Mouse (Mus musculus): Measurements from ENCODE around the gene Kcnq5. TPM values are rescaled to one million over a fixed set of nuclear protein-coding genes. Genes with fewer than 3 reads are reported as not detected.

Kcnq5 gene
- polyA plus RNA-seq, 1 experiment: 0.87 TPM

DNA sequence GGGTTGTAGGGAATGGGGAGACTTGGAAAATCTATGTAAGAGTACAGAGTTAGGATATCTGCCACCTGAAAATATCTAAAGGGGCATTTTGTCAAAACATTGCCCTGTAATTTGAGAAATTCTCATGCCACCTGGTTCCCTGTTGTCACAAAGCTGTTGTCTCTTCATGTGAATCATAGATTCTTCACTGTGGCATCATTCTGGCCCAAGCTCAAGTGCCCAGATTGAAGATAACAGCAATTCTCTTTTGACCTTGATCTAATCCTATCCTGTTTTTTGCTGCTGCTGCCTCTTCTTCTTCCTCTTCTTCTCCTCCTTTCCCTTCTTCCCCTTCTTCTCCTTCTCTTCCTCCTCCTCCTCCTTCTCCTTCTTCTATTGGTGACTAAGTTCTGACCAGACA is 240.5 kb downstream of the Kcnq5 start:
- Histone ChIP-seq H3K9ac (ENCODE audit: low read depth, poor library complexity, severe bottlenecking) (no peak overlapping the region), H3K36me3 (ENCODE audit: control insufficient read depth, insufficient read depth, low read length, poor library complexity, severe bottlenecking) (no peaks in the 10 kb centered on the region), H3K4me3 (ENCODE audit: low read depth, low read length) (no peak overlapping the region), H3K27me3 (ENCODE audit: control insufficient read depth, insufficient read depth, low read length, poor library complexity, severe bottlenecking) (no peaks in the 10 kb centered on the region), H3K9me3 (replicated peaks; ENCODE audit: control insufficient read depth, insufficient read depth, low read length, poor library complexity, severe bottlenecking) (no peaks in the 10 kb centered on the region), H3K4me1 (ENCODE audit: control insufficient read depth, insufficient read depth, low read length) (no peaks in the 10 kb centered on the region), H3K27ac (ENCODE audit: insufficient read depth, low read length) (no peak overlapping the region)
- TF ChIP-seq CTCF (IDR thresholded peaks at IDR 0.05; ENCODE audit: low read depth, low read length) (no peak), POLR2A (IDR thresholded peaks at IDR 0.05; ENCODE audit: insufficient read depth, low read length) (no peak)

DNA sequence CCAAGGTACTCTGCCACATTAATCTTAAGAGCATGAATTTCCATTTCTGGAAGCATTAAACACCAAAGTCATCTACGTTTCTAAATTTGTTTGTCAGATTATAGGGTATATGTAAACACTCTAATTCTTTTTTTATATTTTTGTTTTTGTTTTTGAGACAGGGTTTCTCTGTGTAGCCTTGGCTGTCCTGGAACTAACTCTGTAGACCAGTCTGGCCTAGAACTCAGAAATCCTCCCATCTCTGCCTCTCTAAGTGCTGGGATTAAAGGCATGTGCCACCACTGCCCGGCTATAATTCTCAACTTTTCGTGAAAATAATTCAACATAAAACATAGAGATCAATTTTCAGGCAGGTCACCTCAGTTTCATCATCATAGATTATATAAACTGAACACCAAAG is 246.9 kb downstream of the Kcnq5 start:
- TF ChIP-seq EP300 (IDR thresholded peaks at IDR 0.05; ENCODE audit: insufficient read depth, low read depth, low read length) (no peak), CTCF (IDR thresholded peaks at IDR 0.05; ENCODE audit: low read depth, low read length) (no peak), POLR2A (IDR thresholded peaks at IDR 0.05; ENCODE audit: insufficient read depth, low read length) (no peak)
- H3K27me3 ChIP-seq (ENCODE audit: control insufficient read depth, insufficient read depth, low read length, poor library complexity, severe bottlenecking): no peaks in the 10 kb centered on the region

DNA sequence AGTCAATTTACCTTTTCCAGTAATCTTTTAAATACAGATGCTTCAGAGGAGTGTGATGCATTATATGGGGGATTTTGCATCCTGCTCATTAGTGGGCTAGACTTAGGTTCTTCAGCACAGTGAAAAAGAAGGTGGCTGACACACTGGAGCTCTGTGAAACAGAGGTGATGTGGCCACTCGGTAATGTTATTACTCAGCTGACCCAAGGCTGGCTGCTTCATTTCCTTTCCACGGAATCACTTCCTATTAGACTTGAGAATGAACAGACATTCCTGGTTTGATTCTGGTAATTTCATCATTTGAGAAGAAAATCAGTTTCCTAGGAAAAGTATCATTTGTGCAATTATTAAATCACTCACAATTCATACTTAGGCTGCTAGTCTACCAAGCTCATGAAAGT is 249.0 kb downstream of the Kcnq5 start:
- no peaks in the 10 kb centered on the region for H3K36me3 ChIP-seq (ENCODE audit: control insufficient read depth, insufficient read depth, low read length, poor library complexity, severe bottlenecking)
- TF ChIP-seq POLR2A (IDR thresholded peaks at IDR 0.05; ENCODE audit: insufficient read depth, low read length) (no peak), EP300 (IDR thresholded peaks at IDR 0.05; ENCODE audit: insufficient read depth, low read depth, low read length) (no peak), CTCF (IDR thresholded peaks at IDR 0.05; ENCODE audit: low read depth, low read length) (no peak)
- H3K27me3 ChIP-seq (ENCODE audit: control insufficient read depth, insufficient read depth, low read length, poor library complexity, severe bottlenecking): no peaks in the 10 kb centered on the region
- H3K27ac ChIP-seq (ENCODE audit: insufficient read depth, low read length): no peak overlapping the region
- no peak overlapping the region for H3K4me3 ChIP-seq (ENCODE audit: low read depth, low read length)
- no peak overlapping the region for H3K9ac ChIP-seq (ENCODE audit: low read depth, poor library complexity, severe bottlenecking)
- no peaks in the 10 kb centered on the region for H3K9me3 ChIP-seq (replicated peaks; ENCODE audit: control insufficient read depth, insufficient read depth, low read length, poor library complexity, severe bottlenecking)
- no peaks in the 10 kb centered on the region for H3K4me1 ChIP-seq (ENCODE audit: control insufficient read depth, insufficient read depth, low read length)

More for the DNA sequence above, 246.9 kb downstream of the Kcnq5 start:
- H3K4me1 ChIP-seq (ENCODE audit: control insufficient read depth, insufficient read depth, low read length): no peaks in the 10 kb centered on the region
- H3K36me3 ChIP-seq (ENCODE audit: control insufficient read depth, insufficient read depth, low read length, poor library complexity, severe bottlenecking): no peaks in the 10 kb centered on the region
- no peaks in the 10 kb centered on the region for H3K9me3 ChIP-seq (replicated peaks; ENCODE audit: control insufficient read depth, insufficient read depth, low read length, poor library complexity, severe bottlenecking)
- no peak overlapping the region for H3K9ac ChIP-seq (ENCODE audit: low read depth, poor library complexity, severe bottlenecking)
- no peak overlapping the region for H3K4me3 ChIP-seq (ENCODE audit: low read depth, low read length)
- H3K27ac ChIP-seq (ENCODE audit: insufficient read depth, low read length): no peak overlapping the region

DNA sequence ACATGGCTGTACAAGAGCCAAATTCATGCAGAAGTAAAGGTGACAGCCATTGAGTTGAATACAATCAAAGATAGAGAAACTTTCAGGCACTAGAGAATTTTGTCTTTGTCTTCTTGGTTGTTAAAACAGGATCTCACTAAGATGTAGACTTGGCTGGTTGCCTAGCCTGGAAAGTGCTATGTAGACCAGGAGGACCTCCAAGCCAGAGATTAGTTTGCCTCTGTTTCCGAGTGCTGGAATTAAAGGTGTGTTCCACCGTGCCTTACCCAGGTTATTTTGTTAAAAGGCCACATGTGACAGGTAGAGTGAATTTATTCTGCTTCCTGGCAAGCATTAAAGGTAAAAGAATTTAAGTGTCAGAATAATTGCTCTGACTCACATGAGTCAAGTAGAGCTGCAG is 271.3 kb downstream of the Kcnq5 start:
- Histone ChIP-seq H3K27me3 (ENCODE audit: control insufficient read depth, insufficient read depth, low read length, poor library complexity, severe bottlenecking) (no peaks in the 10 kb centered on the region), H3K27ac (ENCODE audit: insufficient read depth, low read length) (no peak overlapping the region), H3K4me1 (ENCODE audit: control insufficient read depth, insufficient read depth, low read length) (no peaks in the 10 kb centered on the region), H3K9ac (ENCODE audit: low read depth, poor library complexity, severe bottlenecking) (no peak overlapping the region), H3K4me3 (ENCODE audit: low read depth, low read length) (no peak overlapping the region), H3K36me3 (ENCODE audit: control insufficient read depth, insufficient read depth, low read length, poor library complexity, severe bottlenecking) (no peaks in the 10 kb centered on the region), H3K9me3 (replicated peaks; ENCODE audit: control insufficient read depth, insufficient read depth, low read length, poor library complexity, severe bottlenecking) (no peaks in the 10 kb centered on the region)
- TF ChIP-seq POLR2A (IDR thresholded peaks at IDR 0.05; ENCODE audit: insufficient read depth, low read length) (no peak), EP300 (IDR thresholded peaks at IDR 0.05; ENCODE audit: insufficient read depth, low read depth, low read length) (no peak), CTCF (IDR thresholded peaks at IDR 0.05; ENCODE audit: low read depth, low read length) (no peak)

DNA sequence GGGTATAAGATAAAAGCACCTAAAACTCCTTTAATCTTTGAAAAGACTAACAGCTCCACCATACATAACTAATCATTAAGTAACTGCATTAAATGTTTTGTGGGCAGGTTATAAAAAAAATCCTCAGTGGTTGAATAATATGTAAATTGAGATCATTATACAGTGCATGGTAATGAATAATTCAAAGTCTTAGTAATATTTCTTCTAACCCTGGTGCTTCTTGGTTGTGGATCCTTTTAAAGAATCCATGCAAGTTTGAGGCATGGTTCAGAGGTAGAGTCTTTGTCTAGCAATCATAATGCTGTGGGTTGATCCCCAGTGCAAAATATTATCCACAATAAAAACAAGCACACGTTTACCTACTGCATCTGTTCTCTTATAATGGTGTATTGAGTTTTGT is 272.8 kb downstream of the Kcnq5 start:
- H3K36me3 ChIP-seq (ENCODE audit: control insufficient read depth, insufficient read depth, low read length, poor library complexity, severe bottlenecking): no peaks in the 10 kb centered on the region
- no peak overlapping the region for H3K27ac ChIP-seq (ENCODE audit: insufficient read depth, low read length)
- no peak overlapping the region for H3K9ac ChIP-seq (ENCODE audit: low read depth, poor library complexity, severe bottlenecking)
- H3K9me3 ChIP-seq (replicated peaks; ENCODE audit: control insufficient read depth, insufficient read depth, low read length, poor library complexity, severe bottlenecking): no peaks in the 10 kb centered on the region
- no peaks in the 10 kb centered on the region for H3K4me1 ChIP-seq (ENCODE audit: control insufficient read depth, insufficient read depth, low read length)
- H3K4me3 ChIP-seq (ENCODE audit: low read depth, low read length): no peak overlapping the region
- TF ChIP-seq EP300 (IDR thresholded peaks at IDR 0.05; ENCODE audit: insufficient read depth, low read depth, low read length) (no peak), CTCF (IDR thresholded peaks at IDR 0.05; ENCODE audit: low read depth, low read length) (no peak), POLR2A (IDR thresholded peaks at IDR 0.05; ENCODE audit: insufficient read depth, low read length) (no peak)
- no peaks in the 10 kb centered on the region for H3K27me3 ChIP-seq (ENCODE audit: control insufficient read depth, insufficient read depth, low read length, poor library complexity, severe bottlenecking)

DNA sequence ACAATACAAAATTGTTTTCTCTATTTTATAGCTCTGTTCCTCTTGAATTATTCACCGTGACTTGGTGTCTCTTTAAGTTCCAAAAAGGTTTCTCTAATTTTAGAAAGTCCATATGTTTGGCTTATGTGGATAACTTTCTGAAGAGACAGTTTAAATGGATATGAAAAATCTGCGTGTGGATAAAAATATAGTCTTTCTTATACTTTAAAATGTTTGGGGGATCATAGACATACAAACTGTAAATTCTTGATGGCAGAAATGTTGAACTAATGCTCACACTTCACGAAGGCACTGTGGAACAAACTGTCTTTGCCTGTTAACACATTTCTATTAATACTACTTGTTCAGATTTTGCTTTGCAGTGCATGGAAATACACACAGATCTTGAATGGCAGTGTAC is 277.3 kb downstream of the Kcnq5 start:
- TF ChIP-seq POLR2A (IDR thresholded peaks at IDR 0.05; ENCODE audit: insufficient read depth, low read length) (no peak), EP300 (IDR thresholded peaks at IDR 0.05; ENCODE audit: insufficient read depth, low read depth, low read length) (no peak), CTCF (IDR thresholded peaks at IDR 0.05; ENCODE audit: low read depth, low read length) (no peak)
- no peak overlapping the region for H3K9ac ChIP-seq (ENCODE audit: low read depth, poor library complexity, severe bottlenecking)
- no peaks in the 10 kb centered on the region for H3K36me3 ChIP-seq (ENCODE audit: control insufficient read depth, insufficient read depth, low read length, poor library complexity, severe bottlenecking)
- no peaks in the 10 kb centered on the region for H3K4me1 ChIP-seq (ENCODE audit: control insufficient read depth, insufficient read depth, low read length)
- no peaks in the 10 kb centered on the region for H3K9me3 ChIP-seq (replicated peaks; ENCODE audit: control insufficient read depth, insufficient read depth, low read length, poor library complexity, severe bottlenecking)
- no peak overlapping the region for H3K27ac ChIP-seq (ENCODE audit: insufficient read depth, low read length)
- H3K4me3 ChIP-seq (ENCODE audit: low read depth, low read length): no peak overlapping the region
- no peaks in the 10 kb centered on the region for H3K27me3 ChIP-seq (ENCODE audit: control insufficient read depth, insufficient read depth, low read length, poor library complexity, severe bottlenecking)

Measured in ES-Bruce4 (cell line).